Mouse (Mus musculus) thymus, postnatal 25 days (tissue): ENCODE results near the gene Ociad1.
"Not testable (repeated sequence)": the region's sequence is repeated elsewhere in the genome, so short reads cannot be mapped to it uniquely, and the experiment has no call there.

Source experiments
- DNase-seq: peaks from one replicate; pipeline ENCODE4 v3.0.0; 2022

Gene Ociad1

GRCm38 (mm10) chr5:73286603-73287002 lies 6.0 kb upstream of the Ociad1 start:
- DNase-seq: no peak

GRCm38 (mm10) chr5:73289900-73290299 lies 2.7 kb upstream of the Ociad1 start:
- no peak for DNase-seq

- no peak for DNase-seq
Observed at GRCm38 (mm10) chr5:73293458-73293827, 859 bp downstream of the Ociad1 start.

DNA sequence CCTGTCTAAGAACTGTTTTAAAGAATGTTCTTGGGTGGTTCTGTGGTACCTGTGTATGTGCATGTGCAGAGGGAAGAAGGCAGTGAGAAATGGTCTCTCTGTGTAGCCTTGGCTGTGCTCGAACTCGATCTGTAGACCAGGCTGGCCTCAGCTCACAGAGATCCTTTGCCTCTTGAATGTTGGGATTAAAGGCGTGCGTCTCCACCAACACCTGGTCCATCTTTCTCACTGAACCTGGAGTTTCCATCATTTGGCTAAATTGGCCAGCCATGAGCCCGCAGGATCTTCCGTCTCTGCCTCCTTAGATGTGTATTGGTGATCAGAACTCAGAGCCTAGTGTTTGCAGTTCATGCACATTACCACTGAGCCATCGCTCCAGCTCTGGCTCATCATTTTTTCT lies 2.4 kb downstream of the Ociad1 start:
- no peak for DNase-seq

- DNase-seq: no peak
Observed at GRCm38 (mm10) chr5:73295916-73296315, 3.3 kb downstream of the Ociad1 start.

DNA sequence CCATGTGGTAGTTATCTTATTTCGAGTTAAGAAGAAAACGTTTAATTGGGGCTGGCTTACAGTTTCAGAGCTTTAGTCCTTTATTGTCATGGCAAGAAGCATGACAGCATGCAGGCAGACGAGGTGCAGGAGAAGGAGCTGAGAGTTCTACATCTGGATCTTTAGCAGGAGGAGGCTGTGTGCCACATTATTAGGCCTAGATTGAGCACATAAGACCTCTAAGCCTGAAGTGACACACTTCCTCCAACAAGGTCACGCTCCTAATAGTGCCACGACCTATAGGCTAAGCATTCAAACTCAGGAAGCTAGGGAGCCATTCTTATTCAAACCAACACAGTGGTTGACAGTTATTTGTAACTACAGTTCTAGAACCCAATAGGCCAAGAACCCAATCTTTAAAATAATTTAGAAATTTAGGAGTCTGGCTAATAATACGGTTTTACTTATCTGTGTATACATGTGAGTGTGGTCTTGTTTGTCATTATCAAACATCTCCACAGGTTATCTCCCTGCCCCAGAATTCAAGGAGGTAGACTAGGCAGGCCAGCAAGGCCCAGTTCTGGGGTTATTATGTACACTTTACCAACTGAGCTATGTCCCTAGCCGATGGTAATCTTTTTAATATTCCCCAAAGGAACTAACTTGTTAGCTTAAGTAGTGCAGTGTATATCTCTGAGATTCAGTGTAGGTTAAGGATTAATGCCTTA lies 9.2 kb downstream of the Ociad1 start:
- DNase-seq: no peak

- DNase-seq: no peak
Observed at GRCm38 (mm10) chr5:73304507-73304906, 11.9 kb downstream of the Ociad1 start.

DNA sequence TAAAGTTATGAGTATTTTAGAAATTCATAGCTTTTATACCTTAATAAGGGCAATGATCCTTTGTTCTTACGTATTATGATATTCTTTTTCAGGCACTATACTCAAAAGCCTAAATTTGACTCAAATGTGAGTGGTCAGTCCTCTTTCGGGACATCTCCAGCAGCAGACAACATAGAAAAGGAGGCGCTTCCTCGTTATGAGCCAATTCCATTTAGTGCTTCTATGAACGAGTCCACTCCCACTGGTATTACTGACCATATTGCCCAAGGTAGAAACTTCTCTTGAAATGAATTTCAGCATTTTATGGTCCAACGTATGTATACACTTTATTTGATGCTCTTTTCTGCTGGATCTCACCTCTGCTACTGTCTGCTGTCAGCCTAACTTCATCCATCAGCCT lies 13.9 kb downstream of the Ociad1 start:
- DNase-seq: no peak

DNA sequence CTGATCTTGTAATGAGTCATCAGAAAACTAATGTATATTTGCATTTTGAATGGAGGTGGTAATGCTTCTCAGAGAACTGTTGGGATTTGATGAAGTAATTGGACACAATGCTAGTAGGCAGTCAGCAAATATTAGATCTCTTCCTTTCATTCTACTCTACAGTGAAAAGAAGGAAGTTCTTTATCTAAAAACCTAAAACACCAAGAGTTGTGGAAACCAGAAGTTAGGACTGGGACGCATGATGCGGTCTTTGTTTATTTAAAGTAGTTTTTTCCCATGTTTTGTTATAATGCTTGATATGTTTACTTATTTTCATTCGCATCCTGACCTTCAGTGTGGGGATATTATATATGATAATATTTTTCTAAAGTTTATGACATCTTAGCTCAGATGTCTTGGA lies 14.7 kb downstream of the Ociad1 start:
- no peak for DNase-seq

DNA sequence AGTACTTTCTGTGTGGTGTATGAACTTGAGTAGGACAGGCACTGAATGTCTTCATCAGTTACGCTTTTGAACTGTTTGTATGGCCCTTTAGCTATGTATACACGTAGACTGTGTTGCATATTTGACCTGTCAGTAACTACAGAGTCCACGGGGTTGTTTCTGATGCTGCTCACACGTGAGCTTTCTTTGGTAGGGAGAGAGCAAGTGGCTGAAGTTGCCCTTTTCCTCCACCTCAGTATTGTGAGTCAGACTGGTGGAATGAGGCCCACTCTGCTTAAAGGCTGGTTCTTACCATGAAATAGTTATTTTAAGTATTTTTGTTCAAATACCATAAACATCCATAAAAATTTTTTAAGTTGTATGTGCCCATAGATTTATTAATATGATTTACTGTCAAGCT lies 16.9 kb downstream of the Ociad1 start:
- no peak for DNase-seq

DNA sequence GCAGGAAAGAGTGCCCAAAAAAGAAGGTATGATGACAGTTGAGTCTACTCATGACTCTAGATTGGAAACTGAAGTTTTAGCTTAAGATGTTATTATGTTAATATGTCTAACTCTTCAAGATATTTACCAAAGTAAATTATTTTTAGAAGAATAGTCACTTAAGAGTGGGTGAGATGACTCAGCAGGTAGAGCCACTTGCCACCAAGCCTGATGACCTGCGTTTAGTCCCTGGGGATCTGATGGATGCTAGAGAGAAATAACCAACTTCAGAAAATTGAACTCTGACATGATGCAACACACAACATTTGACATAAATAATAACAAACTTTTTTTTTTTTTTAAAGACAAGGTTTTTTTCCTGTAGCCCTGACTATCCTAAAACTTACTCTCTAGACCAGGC lies 17.8 kb downstream of the Ociad1 start:
- no peak for DNase-seq

DNA sequence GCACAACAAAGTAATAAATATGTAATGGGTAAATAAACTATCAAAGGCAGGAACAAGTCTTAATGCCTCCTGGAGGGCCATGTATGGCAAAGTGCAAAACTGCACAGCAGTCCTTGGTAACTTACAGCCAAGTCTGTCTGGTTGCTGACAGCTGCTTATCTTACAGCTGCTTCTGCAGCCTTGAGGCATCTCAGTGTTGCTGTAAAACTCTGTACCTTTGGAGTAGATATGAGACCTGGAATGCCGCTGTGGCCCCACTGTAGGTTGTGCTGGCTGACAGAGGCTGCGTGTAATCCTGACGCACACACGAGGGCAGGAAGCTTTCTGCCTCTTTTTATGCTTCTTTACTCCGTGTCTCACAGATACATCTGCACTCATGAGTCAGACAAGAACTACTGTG lies 18.9 kb downstream of the Ociad1 start:
- DNase-seq: no peak

- no peak for DNase-seq
Observed at GRCm38 (mm10) chr5:73313591-73313990, 21.0 kb downstream of the Ociad1 start.

DNA sequence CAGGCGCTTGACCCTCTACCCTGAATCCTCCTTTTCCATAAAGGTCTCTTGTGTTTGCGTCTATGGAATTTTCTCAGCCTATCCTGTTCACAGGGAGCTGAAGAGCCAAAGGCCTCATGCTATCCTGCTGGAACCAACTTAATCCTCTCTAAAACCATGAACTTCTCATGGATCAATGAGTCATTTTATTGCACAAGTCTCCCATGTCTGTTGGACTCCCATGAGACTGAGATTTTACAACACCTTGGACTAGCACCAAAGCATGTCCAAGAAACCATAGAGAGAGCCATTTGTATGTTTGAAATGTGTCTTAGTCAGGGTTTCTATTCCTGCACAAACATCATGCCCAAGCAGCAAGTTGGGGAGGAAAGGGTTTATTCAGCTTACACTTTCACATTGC lies 22.1 kb downstream of the Ociad1 start:
- DNase-seq: no peak

DNA sequence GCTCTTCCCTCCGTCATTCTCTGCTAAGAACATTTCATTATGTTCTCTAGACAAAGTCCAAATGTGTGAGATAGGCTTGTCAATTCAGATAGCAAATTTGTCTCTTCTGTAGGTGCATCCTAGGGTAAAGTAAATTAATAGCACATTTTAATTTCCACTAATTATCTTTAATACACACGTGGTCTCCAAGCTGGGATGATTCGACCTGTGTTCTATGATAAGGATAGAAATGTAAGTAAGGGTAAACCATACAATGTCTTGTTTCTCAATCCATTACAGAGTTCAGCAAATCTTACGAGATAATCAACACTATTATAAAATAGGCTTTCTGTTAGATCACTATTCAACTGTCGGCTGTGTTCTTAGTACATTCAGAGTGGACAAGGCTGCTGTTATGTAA lies 26.7 kb downstream of the Ociad1 start:
- no peak for DNase-seq

GRCm38 (mm10) chr5:73322684-73323083 lies 30.1 kb downstream of the Ociad1 start:
- DNase-seq: not testable (repeated sequence)

DNA sequence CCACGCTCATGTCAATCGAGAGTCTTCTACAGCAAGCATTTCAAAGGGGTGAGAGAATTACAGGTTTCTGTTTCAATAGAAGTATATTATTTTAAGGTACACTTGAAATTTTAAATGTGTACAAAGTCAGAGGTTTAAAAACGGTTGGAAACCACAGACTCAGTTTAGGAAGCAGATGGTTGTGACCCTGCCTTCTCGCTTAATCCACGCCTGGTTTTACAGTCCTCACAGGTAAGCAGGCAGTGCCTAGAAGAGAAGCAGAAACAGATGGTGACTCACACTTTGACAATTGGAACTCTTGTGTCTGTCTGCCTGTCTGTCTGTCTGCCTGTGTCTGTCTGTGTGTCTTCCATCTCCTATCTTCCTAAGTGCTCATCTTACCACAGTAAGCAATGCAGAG lies 31.0 kb downstream of the Ociad1 start:
- no peak for DNase-seq

- DNase-seq: no peak
Observed at GRCm38 (mm10) chr5:73324526-73325170, 32.1 kb downstream of the Ociad1 start.

DNA sequence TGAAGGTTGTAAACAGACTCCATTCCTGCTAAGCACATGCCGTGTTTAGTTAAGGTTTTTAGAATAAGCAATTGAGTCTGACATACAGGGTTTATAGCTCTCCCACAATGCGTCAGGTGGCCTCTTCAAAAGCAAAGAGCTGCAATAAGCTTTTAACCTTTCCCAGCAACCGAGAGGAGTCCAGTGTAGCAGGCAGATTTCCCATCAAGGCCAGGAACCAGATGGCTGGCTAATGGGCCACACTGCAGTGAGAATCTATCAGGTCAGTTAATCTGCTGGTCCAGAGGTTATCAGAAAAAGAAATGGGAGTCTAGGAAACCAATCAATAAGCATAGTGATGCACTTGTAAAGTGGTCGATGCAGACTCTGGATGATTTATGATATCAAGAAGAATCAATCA lies 38.4 kb downstream of the Ociad1 start:
- DNase-seq: no peak

DNA sequence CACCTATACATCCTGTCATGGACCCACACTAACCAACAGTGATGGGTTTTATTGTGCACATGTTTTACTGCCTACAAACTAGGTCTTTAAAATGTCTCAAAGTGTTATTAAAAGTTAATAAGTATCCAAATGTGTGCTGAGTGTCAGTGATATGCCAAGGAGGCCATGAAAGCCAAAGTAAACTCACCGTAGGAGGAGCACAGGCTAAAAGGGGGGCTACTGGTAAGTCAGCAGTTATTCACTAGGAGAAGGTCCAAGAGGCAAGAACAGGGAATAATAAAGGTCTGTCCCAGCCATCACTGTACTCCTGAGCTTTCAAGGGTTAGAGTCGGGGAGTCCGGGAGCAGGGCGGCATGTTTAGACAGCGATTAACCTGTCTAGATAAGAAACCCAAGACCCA lies 43.9 kb downstream of the Ociad1 start:
- no peak for DNase-seq

GRCm38 (mm10) chr5:73337961-73338831 lies 45.6 kb downstream of the Ociad1 start:
- DNase-seq: peak; percentile 15

- DNase-seq: no peak
Observed at GRCm38 (mm10) chr5:73338832-73339163, 46.2 kb downstream of the Ociad1 start.

GRCm38 (mm10) chr5:73339779-73340722 lies 47.5 kb downstream of the Ociad1 start:
- DNase-seq: no peak
